Mouse (Mus musculus) C2C12 (cell line): ENCODE data around the gene Rbpj.

Experiments used
- CEBPB ChIP-seq: IDR thresholded peaks from one replicate; pipeline ENCODE4 v1.6.1; 2011; ENCODE audit warnings: low read depth, mild to moderate bottlenecking, control low read depth, moderate library complexity
- CTCF ChIP-seq: IDR thresholded peaks from one replicate; pipeline ENCODE4 v1.5.1; 2011; ENCODE audit not compliant: control insufficient read depth, insufficient read depth, insufficient read length
- MAX ChIP-seq: IDR thresholded peaks from one replicate; pipeline ENCODE4 v1.6.1; 2011; ENCODE audit warnings: mild to moderate bottlenecking, control low read depth
- MYOD1 ChIP-seq: IDR thresholded peaks from one replicate; pipeline ENCODE4 v1.6.1; 2011; ENCODE audit warnings: low read depth; ENCODE audit not compliant: control insufficient read depth, insufficient read length
- MYOG ChIP-seq: IDR thresholded peaks from one replicate; pipeline ENCODE4 v1.6.1; 2011; ENCODE audit not compliant: control insufficient read depth, insufficient read length; ENCODE audit errors: extremely low read depth

GRCm38 (mm10) chr5:53638647-53639046 lies 172.7 kb downstream of the Rbpj start:
- TF ChIP-seq CTCF (no peak), MYOG (no peak), CEBPB (no peak), MYOD1 (no peak), MAX (no peak)
